ENCODE assay signal across 12 mouse cellular contexts in the genomic region with DNA sequence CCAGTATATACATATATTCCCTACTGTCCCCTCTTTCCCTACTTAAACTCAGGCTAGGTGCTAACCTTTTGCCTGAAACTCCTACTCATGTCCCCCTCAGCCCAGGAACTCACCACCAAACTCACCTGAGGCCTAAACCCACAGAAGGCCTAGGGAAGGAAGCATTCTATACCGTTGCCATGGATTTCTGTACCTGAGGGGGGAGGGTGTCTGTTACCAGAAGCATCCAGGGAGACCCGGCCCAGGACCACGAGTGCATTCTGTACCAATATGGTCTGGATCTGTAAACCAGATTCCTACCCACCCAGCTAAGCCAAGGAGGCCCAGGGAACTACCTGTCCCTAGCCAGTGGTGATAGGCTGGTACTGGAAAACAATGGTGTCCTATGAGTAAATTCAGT. TPM values are rescaled to one million over a fixed set of nuclear protein-coding genes. Genes with fewer than 3 reads are reported as not detected.
DNase-seq lines count a peak whose midpoint lies in the region; ATAC-seq lines count a peak whose summit lies in the region.
"Had no signal": no experiment of that assay in that cellular context is flagged by ENCODE, and none has a peak within 500 bp of the region (broad histone marks: within the 10 kb centered on the region; RNA-seq: fewer than 3 reads in every experiment).

No protein-coding gene starts in this region.

- ATAC-seq in lung, embryonic 16.5 days (ENCODE audit: low read depth), result no peak
- no peak for ATAC-seq in intestine, embryonic 14.5 days (replicated peaks; ENCODE audit: low FRiP score, low TSS enrichment, low read depth)
- no peak for ATAC-seq in midbrain, embryonic 14.5 days (ENCODE audit: low FRiP score, low TSS enrichment)

- no peak overlapping the region for H3K4me2 ChIP-seq in lung, embryonic 16.5 days (ENCODE audit: low read depth, low read length)
- H3K4me2 ChIP-seq in intestine, embryonic 14.5 days (ENCODE audit: low read length), result peak overlapping the region; percentile 84
- H3K4me2 ChIP-seq in midbrain, embryonic 14.5 days (ENCODE audit: low read length), result no peak overlapping the region; the same call in 1 of the 2 replicates

- H3K9ac ChIP-seq in lung, embryonic 16.5 days (ENCODE audit: low read length), result no peak overlapping the region
- no peak overlapping the region for H3K9ac ChIP-seq in intestine, embryonic 14.5 days (ENCODE audit: low read length)
- H3K9ac ChIP-seq in midbrain, embryonic 14.5 days (replicated peaks; ENCODE audit: low read length), result no peak overlapping the region

- no peaks in the 10 kb centered on the region for H3K27me3 ChIP-seq in lung, embryonic 16.5 days (ENCODE audit: control insufficient read depth, insufficient read depth, low read depth, low read length)
- no peaks in the 10 kb centered on the region for H3K27me3 ChIP-seq in intestine, embryonic 14.5 days (replicated peaks; ENCODE audit: control insufficient read depth, insufficient read depth, low read length)
- H3K27me3 ChIP-seq in midbrain, embryonic 14.5 days (ENCODE audit: control insufficient read depth, insufficient read depth, low read length), result no peaks in the 10 kb centered on the region

- H3K27ac ChIP-seq in lung, embryonic 16.5 days (ENCODE audit: low read length), result peak overlapping the region; percentile 82
- peak overlapping the region; percentile 85 for H3K27ac ChIP-seq in intestine, embryonic 14.5 days (ENCODE audit: low read depth)
- peak overlapping the region; percentile 90; the same call in 1 of the 2 replicates for H3K27ac ChIP-seq in midbrain, embryonic 14.5 days (replicated peaks; ENCODE audit: low read depth, low read length)

- peaks cover 21% of the 10 kb centered on the region for H3K4me1 ChIP-seq in lung, embryonic 16.5 days (replicated peaks; ENCODE audit: control insufficient read depth, insufficient read depth, low read length)
- H3K4me1 ChIP-seq in intestine, embryonic 14.5 days (replicated peaks; ENCODE audit: control insufficient read depth, insufficient read depth, low read length), result peaks cover 14% of the 10 kb centered on the region; the same call in 1 of the 2 replicates
- peaks cover 13% of the 10 kb centered on the region for H3K4me1 ChIP-seq in midbrain, embryonic 14.5 days (ENCODE audit: control insufficient read depth, insufficient read depth, low read length)

- 36% methylated on average over 3 of the region's 3 CpGs for WGBS in lung, embryonic 16.5 days
- 66% methylated on average over 3 of the region's 3 CpGs for WGBS in intestine, embryonic 14.5 days
- 83% methylated on average over 3 of the region's 3 CpGs for WGBS in midbrain, embryonic 14.5 days

- H3K36me3 ChIP-seq in lung, embryonic 16.5 days (ENCODE audit: control insufficient read depth, insufficient read depth, low read length), result no peaks in the 10 kb centered on the region; the same call in 1 of the 2 replicates
- peaks cover 9% of the 10 kb centered on the region; the same call in 1 of the 2 replicates for H3K36me3 ChIP-seq in intestine, embryonic 14.5 days (ENCODE audit: control insufficient read depth, insufficient read depth, low read length)
- H3K36me3 ChIP-seq in midbrain, embryonic 14.5 days (ENCODE audit: control insufficient read depth, insufficient read depth, low read length), result 0 out of 2 replicates have a peak, but pooled peaks cover 5% of the 10 kb centered on the region

- DNase-seq in heart, adult 11 months, result peak; percentile 78
- no peak for DNase-seq in heart, adult 8-10 months (ENCODE audit: low spot score)
- DNase-seq in lung, postnatal 4 days, result no peak
- DNase-seq in intestine, embryonic 14.5 days (ENCODE audit: low spot score), result no peak
- no peak for DNase-seq in midbrain, embryonic 14.5 days
- DNase-seq in layer of hippocampus, postnatal 10 days (ENCODE audit: low spot score in 2 of 2), result no peak
- no peak for DNase-seq in left cerebral cortex, adult 18-20 months (ENCODE audit: low spot score in 2 of 2)
- DNase-seq: adrenal gland, adult 2 months; cerebellum, postnatal 36 days; gastrocnemius, postnatal 36 days; heart, postnatal 36 days had no signal

- no peaks in the 10 kb centered on the region for H3K9me3 ChIP-seq in lung, embryonic 16.5 days (ENCODE audit: control insufficient read depth, low read length)
- H3K9me3 ChIP-seq in intestine, embryonic 14.5 days (ENCODE audit: control insufficient read depth, low read length), result no peaks in the 10 kb centered on the region
- no peaks in the 10 kb centered on the region for H3K9me3 ChIP-seq in midbrain, embryonic 14.5 days (ENCODE audit: control insufficient read depth, low read length)

- H3K4me3 ChIP-seq in lung, embryonic 16.5 days (ENCODE audit: low read length), result no peak overlapping the region
- no peak overlapping the region for H3K4me3 ChIP-seq in intestine, embryonic 14.5 days (ENCODE audit: low read depth, low read length)
- no peak overlapping the region for H3K4me3 ChIP-seq in midbrain, embryonic 14.5 days (replicated peaks; ENCODE audit: low read depth, low read length)

RNA-seq across cellular contexts. Expression of a gene that starts 0.4 kb away (rescaled TPM):
- total RNA-seq in heart, adult 8-10 months (2022), result not detected
- 1.3 and 1.4 TPM in 2 replicates for polyA plus RNA-seq in lung, embryonic 16.5 days (2015; fragmentation: Nextera tagmentation; extraction: Ambion mirVana)
- polyA plus RNA-seq in intestine, embryonic 14.5 days (2014; fragmentation: Nextera tagmentation; extraction: Ambion mirVana), result 2.7 and 2.8 TPM in 2 replicates
- 0.88 and 1.1 TPM in 2 replicates for polyA plus RNA-seq in midbrain, embryonic 14.5 days (2014; fragmentation: Nextera tagmentation; extraction: Ambion mirVana)
- total RNA-seq in layer of hippocampus, postnatal 10 days (2021), result not detected
- not detected for total RNA-seq in left cerebral cortex, adult 18-20 months (2021)
- total RNA-seq: gastrocnemius, postnatal 36 days; heart, postnatal 36 days had no signal

RNA-seq across cellular contexts. Expression of a gene that starts 1.4 kb away (rescaled TPM):
- under 1 TPM in 3 of 4 experiments, not detected in 1; 0.66 to 0.90 (median 0.73) TPM for total RNA-seq in heart, adult 8-10 months (2022)
- 69.4 and 86.6 TPM in 2 replicates for polyA plus RNA-seq in lung, embryonic 16.5 days (2015; fragmentation: Nextera tagmentation; extraction: Ambion mirVana)
- polyA plus RNA-seq in intestine, embryonic 14.5 days (2014; fragmentation: Nextera tagmentation; extraction: Ambion mirVana), result 60.3 and 61.4 TPM in 2 replicates
- 25.9 and 27.2 TPM in 2 replicates for polyA plus RNA-seq in midbrain, embryonic 14.5 days (2014; fragmentation: Nextera tagmentation; extraction: Ambion mirVana)
- total RNA-seq in layer of hippocampus, postnatal 10 days (2021), result 1 to 10 TPM; 1.6 to 1.7 TPM
- total RNA-seq in left cerebral cortex, adult 18-20 months (2021), result 1 to 10 TPM; 1.4 to 2.5 TPM

RNA-seq across cellular contexts. Expression of a gene that starts 14.3 kb away (rescaled TPM):
- total RNA-seq in heart, adult 8-10 months (2022), result 10 to 100 TPM; 26.2 to 38.2 (median 31.9) TPM
- polyA plus RNA-seq in lung, embryonic 16.5 days (2015; fragmentation: Nextera tagmentation; extraction: Ambion mirVana), result 72.3 and 77.2 TPM in 2 replicates
- polyA plus RNA-seq in intestine, embryonic 14.5 days (2014; fragmentation: Nextera tagmentation; extraction: Ambion mirVana), result 73.3 and 80.7 TPM in 2 replicates
- polyA plus RNA-seq in midbrain, embryonic 14.5 days (2014; fragmentation: Nextera tagmentation; extraction: Ambion mirVana), result 60.1 and 77.5 TPM in 2 replicates
- 10 to 100 TPM; 71.6 to 72.7 TPM for total RNA-seq in layer of hippocampus, postnatal 10 days (2021)
- 10 to 100 TPM; 73.6 to 75.1 TPM for total RNA-seq in left cerebral cortex, adult 18-20 months (2021)

RNA-seq across cellular contexts. Expression of a gene that starts 20.4 kb away (rescaled TPM):
- 1 to 10 TPM; 1.8 to 3.4 (median 3.0) TPM for total RNA-seq in heart, adult 8-10 months (2022)
- 8.6 and 8.9 TPM in 2 replicates for polyA plus RNA-seq in lung, embryonic 16.5 days (2015; fragmentation: Nextera tagmentation; extraction: Ambion mirVana)
- polyA plus RNA-seq in intestine, embryonic 14.5 days (2014; fragmentation: Nextera tagmentation; extraction: Ambion mirVana), result 3.9 and 4.9 TPM in 2 replicates
- polyA plus RNA-seq in midbrain, embryonic 14.5 days (2014; fragmentation: Nextera tagmentation; extraction: Ambion mirVana), result 9.0 and 9.8 TPM in 2 replicates
- 1 to 10 TPM; 5.0 to 5.8 TPM for total RNA-seq in layer of hippocampus, postnatal 10 days (2021)
- total RNA-seq in left cerebral cortex, adult 18-20 months (2021), result 1 to 10 TPM; 2.7 to 4.4 TPM

RNA-seq across cellular contexts. Expression of a gene that starts 20.5 kb away (rescaled TPM):
- total RNA-seq in heart, adult 8-10 months (2022), result 100 to 1,000 TPM in 1 of 4 experiments, 10 to 100 TPM in 3; 81.0 to 107 (median 87.7) TPM
- 48.5 and 48.8 TPM in 2 replicates for polyA plus RNA-seq in lung, embryonic 16.5 days (2015; fragmentation: Nextera tagmentation; extraction: Ambion mirVana)
- polyA plus RNA-seq in intestine, embryonic 14.5 days (2014; fragmentation: Nextera tagmentation; extraction: Ambion mirVana), result 72.6 and 96.6 TPM in 2 replicates
- polyA plus RNA-seq in midbrain, embryonic 14.5 days (2014; fragmentation: Nextera tagmentation; extraction: Ambion mirVana), result 125 and 176 TPM in 2 replicates
- total RNA-seq in layer of hippocampus, postnatal 10 days (2021), result 100 to 1,000 TPM; 210 to 243 TPM
- 100 to 1,000 TPM; 223 to 237 TPM for total RNA-seq in left cerebral cortex, adult 18-20 months (2021)
